Comparison of ENCODE assay signal across 14 mouse cellular contexts in genomic region chr2:166170173-166170572, GRCm38 (mm10). TPM values are rescaled to one million over a fixed set of nuclear protein-coding genes. Genes with fewer than 3 reads are reported as not detected.
DNase-seq lines count a peak whose midpoint lies in the region; ATAC-seq and TF ChIP-seq lines count a peak whose summit lies in the region.
"Had no signal": no experiment of that assay in that cellular context is flagged by ENCODE, and none has a peak within 500 bp of the region (broad histone marks: within the 10 kb centered on the region; RNA-seq: fewer than 3 reads in every experiment).

No protein-coding gene starts in this region.

- no peaks in the 10 kb centered on the region for H3K9me3 ChIP-seq in intestine, embryonic 15.5 days
- H3K9me3 ChIP-seq in stomach, embryonic 15.5 days = no peaks in the 10 kb centered on the region
- H3K9me3 ChIP-seq: heart, embryonic 12.5 days; hindbrain, embryonic 15.5 days had no signal

- peak; percentile 24 for DNase-seq in gastrocnemius, adult 18-20 months (ENCODE audit: low spot score)
- no peak for DNase-seq in gastrocnemius, adult 2 months
- DNase-seq in thymus, postnatal 0 days (ENCODE audit: low spot score) = peak; percentile 18
- DNase-seq in thymus, postnatal 14 days = no peak
- no peak for DNase-seq in adrenal gland, postnatal 4 days (ENCODE audit: low spot score in 2 of 2)
- DNase-seq in layer of hippocampus, adult 9-11 months = no peak
- DNase-seq: adrenal gland, postnatal 36 days; cerebellum, adult 9-10 months had no signal

- H3K4me1 ChIP-seq in intestine, embryonic 15.5 days (replicated peaks) = peaks cover 13% of the 10 kb centered on the region
- peaks cover 11% of the 10 kb centered on the region; the same call in 1 of the 2 replicates for H3K4me1 ChIP-seq in stomach, embryonic 15.5 days

- ATAC-seq in intestine, embryonic 15.5 days = peak; percentile 60
- ATAC-seq in stomach, embryonic 15.5 days (ENCODE audit: insufficient read depth, low FRiP score, low read depth) = peak; percentile 79
- ATAC-seq: Patski had no signal

- H3K4me3 ChIP-seq in gastrocnemius, adult 2 months = no peak overlapping the region
- no peak overlapping the region for H3K4me3 ChIP-seq in intestine, embryonic 15.5 days (replicated peaks)
- no peak overlapping the region for H3K4me3 ChIP-seq in stomach, embryonic 15.5 days (replicated peaks)
- H3K4me3 ChIP-seq: erythroblast, embryonic 14.5 days; heart, embryonic 12.5 days; hindbrain, embryonic 15.5 days had no signal

- H3K9ac ChIP-seq in intestine, embryonic 15.5 days = peak overlapping the region; percentile 9
- H3K9ac ChIP-seq in stomach, embryonic 15.5 days = no peak overlapping the region
- H3K9ac ChIP-seq: hindbrain, embryonic 15.5 days had no signal

- intact Hi-C loops in gastrocnemius, adult 2 months (cut with DNase I) = no loop called here

- no peak overlapping the region for H3K27ac ChIP-seq in gastrocnemius, adult 2 months
- H3K27ac ChIP-seq in intestine, embryonic 15.5 days = no peak overlapping the region
- H3K27ac ChIP-seq in stomach, embryonic 15.5 days = peak overlapping the region; percentile 62
- H3K27ac ChIP-seq: hindbrain, embryonic 15.5 days had no signal

- TF ChIP-seq CTCF in gastrocnemius, adult 2 months (IDR thresholded peaks at IDR 0.05) = no peak

- no peaks in the 10 kb centered on the region for H3K36me3 ChIP-seq in intestine, embryonic 15.5 days
- no peaks in the 10 kb centered on the region for H3K36me3 ChIP-seq in stomach, embryonic 15.5 days
- H3K36me3 ChIP-seq: heart, embryonic 12.5 days; hindbrain, embryonic 15.5 days had no signal

- 41% methylated on average over 7 of the region's 7 CpGs for WGBS in intestine, embryonic 15.5 days
- WGBS in stomach, embryonic 15.5 days = 48% methylated on average over 7 of the region's 7 CpGs

- no peaks in the 10 kb centered on the region for H3K27me3 ChIP-seq in intestine, embryonic 15.5 days (replicated peaks)
- no peaks in the 10 kb centered on the region for H3K27me3 ChIP-seq in stomach, embryonic 15.5 days (replicated peaks)
- H3K27me3 ChIP-seq: heart, embryonic 12.5 days had no signal

- H3K4me2 ChIP-seq in intestine, embryonic 15.5 days (replicated peaks) = no peak overlapping the region
- H3K4me2 ChIP-seq in stomach, embryonic 15.5 days = no peak overlapping the region; the same call in 1 of the 2 replicates
- H3K4me2 ChIP-seq: heart, embryonic 12.5 days; hindbrain, embryonic 15.5 days had no signal

RNA-seq across cellular contexts. Expression of gene Sulf2, which starts 14.7 kb away (rescaled TPM):
- 10 to 100 TPM in 1 of 2 experiments, 1 to 10 TPM in 1; 8.7 to 12.3 TPM for total RNA-seq in gastrocnemius, adult 18-20 months (2021)
- total RNA-seq in gastrocnemius, adult 2 months (2021) = 10 to 100 TPM in 1 of 2 experiments, 1 to 10 TPM in 1; 5.9 to 12.2 TPM
- polyA plus RNA-seq in thymus, postnatal 0 days (2015; fragmentation: Nextera tagmentation; extraction: Ambion mirVana) = 9.4 and 12.6 TPM in 2 replicates
- polyA plus RNA-seq in intestine, embryonic 15.5 days (2015; fragmentation: Nextera tagmentation; extraction: Ambion mirVana) = 100 and 106 TPM in 2 replicates
- 121 and 140 TPM in 2 replicates for polyA plus RNA-seq in stomach, embryonic 15.5 days (2015; fragmentation: Nextera tagmentation; extraction: Ambion mirVana)
- total RNA-seq in adrenal gland, postnatal 4 days (2021) = 10 to 100 TPM; 89.6 to 94.7 TPM

Comparison
In these comparisons a context has a peak if more than half of its experiments do, and no peak if none do; other contexts are left out.
1. DNase-seq: peak in gastrocnemius, adult 18-20 months (single experiment) and thymus, postnatal 0 days (single experiment); none in gastrocnemius, adult 2 months (single experiment), thymus, postnatal 14 days (single experiment), adrenal gland, postnatal 4 days (0 of 2) and layer of hippocampus, adult 9-11 months (single experiment).
2. RNA of gene Sulf2, which starts 14.7 kb away (total RNA-seq): 89.6 to 94.7 TPM in adrenal gland, postnatal 4 days; 8.7 to 12.3 TPM in gastrocnemius, adult 18-20 months and 5.9 to 12.2 TPM in gastrocnemius, adult 2 months; every median in the first group is over 4 times any median in the second.